Mouse (Mus musculus): ENCODE measurements at regions not wholly inside any gene's neighbourhood (a gene's known extent, or its start where the extent isn't known, plus 50 kb on each side); places are given as distances from the start of the nearest gene placed in this dataset.

DNA sequence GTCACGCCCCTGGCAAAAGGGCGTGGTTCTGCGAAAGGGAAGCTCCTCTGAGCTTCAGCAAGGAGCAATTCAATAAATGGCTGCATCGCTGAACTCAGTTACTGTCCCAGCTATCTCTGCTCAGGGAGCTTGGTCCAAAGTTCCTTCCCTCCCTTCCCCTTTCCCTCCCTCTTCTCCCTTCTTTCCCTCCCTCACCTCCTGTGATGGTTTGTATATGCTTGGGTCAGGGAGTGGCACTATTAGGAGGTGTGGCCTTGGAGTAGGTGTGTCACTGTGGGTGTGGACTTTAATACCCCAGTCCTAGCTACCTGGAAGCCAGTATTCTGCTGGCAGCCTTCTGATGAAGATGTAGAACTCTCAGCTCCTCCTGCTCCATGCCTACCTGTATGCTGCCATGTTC, 120.5 kb downstream of the Erv3 start:
- DNase-seq (ENCODE audit: low read depth, low spot score) = peak; percentile 21

DNA sequence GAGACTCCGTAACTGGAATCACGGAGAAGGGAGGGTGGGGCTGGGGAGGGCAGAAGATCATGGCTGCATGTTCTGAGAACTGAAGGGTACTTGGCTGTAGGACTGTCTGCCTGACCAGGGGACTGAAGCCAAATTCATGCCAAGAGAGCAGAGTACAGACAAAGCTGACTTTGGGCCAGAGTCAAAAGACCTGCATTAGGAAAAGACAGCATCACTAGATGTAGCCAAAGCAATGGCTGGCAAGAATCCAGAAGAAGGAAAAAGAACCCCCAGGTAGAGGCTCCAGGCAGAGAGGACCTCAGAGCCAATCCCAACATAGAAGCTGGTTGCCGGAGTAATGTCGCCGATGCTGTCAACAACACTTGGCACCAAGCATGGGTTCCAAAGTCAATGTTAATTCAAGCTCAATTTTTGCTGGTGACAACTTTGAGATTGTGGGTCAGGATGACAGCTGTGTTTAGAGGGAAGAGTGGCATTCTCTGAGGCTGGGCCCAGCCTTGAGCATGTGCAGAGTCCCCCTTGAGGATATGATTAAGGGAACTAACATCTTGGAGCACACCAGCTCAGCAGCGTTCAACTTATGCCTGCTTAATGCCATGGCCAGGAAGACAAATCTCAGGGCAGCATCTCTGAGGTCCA, 124.7 kb downstream of the Erv3 start:
- DNase-seq (ENCODE audit: low read depth, low spot score) = no peak

DNA sequence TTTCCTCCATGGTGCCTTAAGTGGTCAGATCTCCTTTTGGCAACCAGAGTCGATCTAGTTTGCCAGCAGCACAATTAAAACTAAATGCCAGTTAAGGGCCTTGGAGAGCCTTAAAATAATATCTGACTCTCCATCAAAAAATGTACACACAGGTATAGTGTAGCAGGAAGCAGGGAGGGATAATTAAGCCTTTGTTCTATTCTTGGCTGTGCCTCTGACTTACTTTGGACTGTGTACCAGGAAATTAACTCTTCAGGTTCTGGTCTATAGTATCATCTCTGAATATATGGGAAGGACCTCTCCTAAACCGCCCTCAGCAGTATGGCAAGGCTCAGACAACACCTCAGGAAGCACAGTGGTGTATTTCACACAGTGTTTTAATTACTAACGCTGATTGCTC, 133.0 kb downstream of the Erv3 start:
- DNase-seq (ENCODE audit: low read depth, low spot score) = no peak

DNA sequence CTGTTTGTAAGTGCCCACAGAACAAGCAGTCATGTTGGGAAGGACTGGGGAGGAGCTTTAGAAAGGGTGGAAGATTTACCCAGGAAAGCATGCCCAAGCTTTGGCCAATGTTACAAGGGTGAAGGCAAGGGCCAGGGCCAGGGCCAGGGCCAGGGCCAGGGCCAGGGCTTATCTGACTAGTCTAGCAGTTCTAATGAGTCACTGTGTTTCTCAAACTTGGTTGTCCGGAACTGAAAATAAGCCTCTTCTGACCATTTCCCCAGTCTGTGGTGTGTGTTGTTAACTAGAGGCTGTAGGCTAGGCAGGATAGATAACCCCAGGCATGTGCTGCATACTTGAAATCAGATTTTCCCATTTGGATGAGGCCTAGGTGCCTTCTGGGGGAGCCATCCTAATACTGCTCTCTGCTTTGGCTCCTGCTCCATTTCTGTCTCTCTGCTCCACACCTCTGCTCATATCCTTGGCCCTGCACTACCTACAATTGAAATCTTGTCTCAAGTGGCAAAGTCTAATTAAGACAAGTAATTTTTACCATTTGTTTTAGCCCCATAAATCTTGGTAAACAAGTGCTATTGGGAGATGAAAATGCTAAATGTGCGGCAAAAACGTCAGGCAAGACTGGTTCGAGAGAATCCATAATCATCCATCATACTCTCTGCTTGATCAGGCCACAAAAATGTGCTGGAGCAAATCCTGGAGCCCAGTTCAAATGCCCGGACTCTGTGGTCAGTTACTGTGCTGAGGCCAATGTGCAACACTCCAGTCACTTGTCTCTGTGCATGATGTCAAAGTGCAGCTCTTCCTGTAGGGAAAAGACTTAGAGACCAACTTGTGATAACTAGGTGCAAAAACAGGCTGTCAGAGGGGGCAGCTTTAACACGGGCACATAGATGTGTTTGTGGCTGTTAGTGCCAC, 137.7 kb downstream of the Erv3 start:
- no peak for DNase-seq (ENCODE audit: low read depth, low spot score)

DNA sequence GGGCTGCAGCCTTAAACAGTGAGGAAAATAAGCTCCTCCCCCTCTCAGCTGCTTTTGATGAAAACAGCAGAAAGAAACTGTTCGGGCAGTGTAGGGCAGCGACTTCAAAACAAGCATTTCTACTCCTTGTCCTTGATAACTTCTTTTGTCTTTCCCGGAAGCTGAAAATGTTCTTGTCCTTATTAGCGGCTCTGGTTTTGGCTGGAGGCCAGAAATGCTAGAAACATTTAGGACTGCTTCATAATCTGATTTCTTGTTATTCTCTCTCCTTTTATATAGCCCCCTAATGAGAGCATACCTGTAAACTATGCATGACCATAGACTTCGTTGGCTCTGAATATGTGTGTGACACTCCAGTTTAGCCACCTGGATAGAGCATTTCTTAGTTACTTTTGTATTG, 142.0 kb downstream of the Erv3 start:
- no peak for DNase-seq (ENCODE audit: low read depth, low spot score)

DNA sequence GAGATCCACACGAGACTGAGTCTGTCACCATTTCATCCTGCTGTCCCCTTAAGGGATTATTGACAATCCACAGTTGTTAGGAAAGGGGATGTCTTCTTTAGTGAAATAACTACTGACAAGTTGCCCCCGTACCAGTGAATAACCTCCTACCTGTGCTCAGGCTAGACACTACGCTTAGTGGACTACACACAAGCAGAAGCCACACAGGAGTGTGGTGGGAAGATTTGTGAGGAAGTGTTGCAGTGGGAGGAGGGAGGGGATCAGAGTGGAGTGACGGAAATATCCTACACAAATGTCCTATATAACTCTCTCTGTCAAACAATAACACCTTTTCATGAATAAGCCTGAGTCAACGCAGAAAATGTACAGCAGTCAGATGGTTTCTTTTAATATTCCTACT, 142.7 kb downstream of the Erv3 start:
- DNase-seq (ENCODE audit: low read depth, low spot score) = no peak

DNA sequence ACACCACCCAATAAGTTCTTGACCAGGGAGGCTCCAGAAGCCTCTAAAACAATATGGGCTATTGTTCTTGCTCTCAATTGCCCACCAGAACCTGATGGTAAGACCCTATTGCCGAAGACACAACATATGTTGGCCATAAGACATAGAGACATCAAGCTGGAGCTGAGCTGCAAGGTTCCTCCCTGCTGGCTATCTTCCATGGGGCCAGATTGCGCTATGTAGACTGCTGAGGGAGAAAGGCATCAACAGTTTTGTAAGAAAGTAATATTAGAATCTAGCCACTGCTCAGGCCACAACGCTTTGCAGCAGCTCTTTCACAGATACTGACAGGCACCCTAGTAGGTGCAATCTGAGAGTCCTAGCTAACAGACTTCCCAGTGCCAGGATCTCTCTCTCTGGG, 144.2 kb downstream of the Erv3 start:
- no peak for DNase-seq (ENCODE audit: low read depth, low spot score)

DNA sequence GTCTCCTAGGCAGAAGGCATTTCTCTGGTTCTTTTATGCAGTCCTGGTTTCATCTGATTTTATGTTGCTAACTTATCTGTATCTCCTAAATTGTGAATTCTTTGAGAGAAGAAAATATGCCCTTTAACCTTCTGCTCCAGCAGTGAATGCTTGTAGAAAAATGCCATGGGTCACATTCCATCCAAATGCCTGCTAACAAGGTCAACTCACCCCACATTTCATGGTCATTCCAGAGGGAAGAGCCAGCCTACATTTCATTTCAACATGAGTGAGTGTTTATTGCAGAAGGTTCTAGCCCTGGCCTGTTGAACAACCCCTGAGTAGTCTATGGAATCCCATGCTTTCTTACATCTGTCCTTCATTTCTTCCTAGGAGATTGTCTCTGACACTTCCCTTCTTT, 147.7 kb downstream of the Erv3 start:
- no peak for DNase-seq (ENCODE audit: low read depth, low spot score)

DNA sequence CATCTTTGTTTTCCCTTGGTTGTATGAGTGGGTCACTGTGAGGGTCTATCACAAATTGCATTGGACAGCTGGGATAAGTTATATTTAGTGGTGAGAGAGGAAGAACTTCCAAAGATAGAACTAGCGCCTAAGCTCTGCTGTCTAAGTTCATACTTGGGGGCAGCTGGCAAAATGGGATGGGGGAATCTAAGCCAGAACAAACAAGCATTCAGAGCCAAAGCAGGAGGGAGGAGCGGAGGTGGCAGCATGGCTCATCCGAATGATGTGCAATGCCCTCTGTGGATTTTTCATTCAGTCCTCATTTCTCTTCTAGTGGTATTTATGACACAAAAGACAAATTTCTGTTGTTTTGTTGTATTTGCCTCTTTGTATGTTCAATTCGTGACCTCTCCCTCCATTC, 144.5 kb upstream of the Adra1d start:
- no peak for DNase-seq (ENCODE audit: low read depth, low spot score)

DNA sequence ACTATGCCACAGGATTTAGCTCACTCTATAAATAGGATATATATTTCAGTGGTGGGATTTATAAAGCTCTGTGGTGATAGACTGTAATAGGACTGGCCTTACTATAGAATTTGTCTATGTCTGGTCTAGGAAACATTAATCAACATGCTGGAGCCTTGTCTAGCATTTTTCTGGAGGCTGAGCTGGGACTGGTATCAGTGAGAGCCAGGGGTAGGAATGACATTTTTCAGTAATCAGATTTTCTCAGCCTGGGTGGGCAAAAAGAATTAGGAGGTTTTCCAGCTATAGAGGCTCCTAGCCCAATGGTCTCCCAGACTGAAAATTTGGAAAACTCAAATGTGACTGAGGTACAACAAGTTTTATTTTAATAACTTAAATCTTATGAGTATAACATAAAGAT, 142.3 kb upstream of the Adra1d start:
- DNase-seq (ENCODE audit: low read depth, low spot score) = no peak

DNA sequence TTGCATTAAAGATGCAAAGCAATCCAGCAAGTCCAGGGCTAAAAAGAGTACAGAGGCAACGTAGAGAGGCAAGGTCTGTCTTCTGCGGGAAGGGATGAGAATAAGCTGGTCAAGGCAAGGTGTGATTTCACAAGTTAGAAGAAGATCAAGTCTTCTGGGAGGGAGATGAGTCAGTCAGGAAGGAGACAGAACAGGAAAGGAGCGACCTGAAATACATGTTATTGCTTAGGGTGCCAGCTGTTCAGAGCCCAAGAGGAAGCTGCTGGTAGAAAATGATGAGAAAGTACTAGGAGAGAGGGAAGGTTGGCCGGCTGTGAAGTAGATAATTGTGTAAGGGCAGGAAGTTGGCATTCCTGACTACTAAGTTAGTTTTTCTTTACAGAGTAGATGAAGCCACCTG, 140.1 kb upstream of the Adra1d start:
- no peak for DNase-seq (ENCODE audit: low read depth, low spot score)

DNA sequence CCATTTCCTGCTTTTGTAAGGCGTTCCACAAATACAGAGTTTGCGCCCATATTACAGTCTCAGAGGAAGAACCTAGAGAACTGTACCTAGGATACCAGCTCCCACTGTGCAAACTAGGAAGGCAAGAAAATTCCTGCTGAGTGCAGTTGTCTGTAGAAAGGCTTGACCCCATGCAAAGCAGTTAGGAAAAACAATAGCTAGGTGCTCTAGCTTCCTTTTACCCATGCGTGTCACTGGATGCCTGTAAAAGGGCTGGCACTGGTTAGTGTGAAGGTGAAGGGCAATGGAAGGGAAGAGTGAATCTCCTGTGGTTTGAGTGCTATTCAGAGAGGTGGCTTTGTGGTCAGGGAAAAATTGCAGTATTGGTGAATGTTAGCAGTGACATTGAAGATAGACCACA, 137.7 kb upstream of the Adra1d start:
- peak; percentile 54 for DNase-seq (ENCODE audit: low read depth, low spot score)

DNA sequence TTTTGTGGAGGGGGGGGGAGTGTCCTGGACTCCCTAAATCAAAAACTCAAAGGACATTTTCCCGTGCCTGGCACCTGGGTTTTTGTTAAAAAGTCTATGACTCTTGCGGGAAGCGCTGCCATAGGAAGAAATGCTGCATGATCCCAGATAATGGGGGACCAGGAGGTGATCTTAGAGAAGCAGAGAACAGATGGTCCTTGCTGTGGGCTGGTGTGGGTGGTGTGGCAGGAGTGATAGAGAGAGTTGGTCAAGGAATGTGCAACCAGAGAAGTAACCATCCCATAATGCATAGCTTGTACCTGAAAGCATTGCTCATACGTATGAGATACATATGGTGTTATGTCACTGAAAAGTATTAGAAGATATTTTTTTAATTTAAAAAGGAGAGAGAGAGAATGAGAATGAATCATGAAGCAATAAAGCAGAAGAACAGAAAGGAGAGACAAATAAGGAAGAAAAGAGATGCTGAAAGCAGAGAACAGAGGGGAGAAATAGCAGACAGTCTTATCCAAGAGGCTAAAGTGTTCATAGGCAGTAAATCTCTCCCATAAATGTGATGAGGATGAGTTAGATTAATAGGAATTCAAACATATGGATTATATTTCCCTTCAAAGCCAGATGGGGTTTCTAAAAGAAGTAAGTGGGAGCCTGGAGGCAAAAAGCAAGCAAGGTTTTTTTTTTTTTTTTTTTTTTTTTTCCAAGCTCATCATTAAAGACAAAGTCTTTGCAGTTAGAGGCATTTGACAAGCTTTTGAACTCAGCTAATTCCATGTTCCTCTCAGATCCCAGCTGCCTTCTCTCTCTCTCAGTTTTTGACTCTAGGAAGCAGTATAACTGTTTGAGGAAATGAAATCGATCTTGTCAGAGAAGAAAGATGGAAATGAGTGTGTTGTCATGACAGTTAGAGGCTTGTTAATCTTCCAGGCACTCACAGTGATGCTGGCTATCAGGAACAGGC, 136.2 kb upstream of the Adra1d start:
- DNase-seq (ENCODE audit: low read depth, low spot score) = no peak

DNA sequence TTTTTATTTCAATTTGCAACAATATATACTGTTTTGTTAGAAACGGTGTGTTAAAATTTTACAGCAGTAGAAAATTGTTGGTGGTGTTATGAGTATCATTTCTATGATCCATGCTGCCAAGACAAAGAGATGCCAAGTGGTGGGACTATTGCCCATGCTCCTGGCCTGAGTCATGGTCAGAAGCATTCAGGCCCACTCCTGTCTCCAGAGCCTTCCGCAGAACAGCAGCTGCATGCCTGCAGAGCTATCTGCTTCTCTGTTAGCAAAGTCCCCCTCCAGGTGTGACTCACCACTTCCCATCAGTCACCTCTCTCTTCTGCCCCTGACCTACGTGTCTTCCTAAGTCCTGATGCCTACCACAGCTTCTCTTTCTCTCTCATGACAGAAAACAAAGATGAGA, 134.2 kb upstream of the Adra1d start:
- DNase-seq (ENCODE audit: low read depth, low spot score) = no peak

DNA sequence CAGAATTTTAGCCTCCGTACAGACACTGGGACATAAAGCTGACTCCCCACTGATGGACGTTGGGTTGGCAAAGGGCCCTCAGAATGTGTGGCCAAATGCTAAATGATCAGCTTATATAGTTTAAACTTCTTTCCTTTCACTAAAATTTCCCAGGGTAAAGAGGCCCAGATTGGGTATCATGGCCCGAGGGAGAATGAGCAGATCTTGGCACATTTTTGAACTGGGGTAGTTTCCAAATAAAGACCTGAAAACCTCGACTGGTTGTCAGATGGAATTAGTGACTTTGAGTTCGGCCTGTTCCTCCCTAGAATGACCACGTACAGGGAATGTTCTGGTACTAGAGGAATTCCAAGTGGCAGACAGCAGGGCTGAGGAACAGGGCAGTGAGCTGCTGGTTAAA, 127.9 kb upstream of the Adra1d start:
- DNase-seq (ENCODE audit: low read depth, low spot score) = no peak

DNA sequence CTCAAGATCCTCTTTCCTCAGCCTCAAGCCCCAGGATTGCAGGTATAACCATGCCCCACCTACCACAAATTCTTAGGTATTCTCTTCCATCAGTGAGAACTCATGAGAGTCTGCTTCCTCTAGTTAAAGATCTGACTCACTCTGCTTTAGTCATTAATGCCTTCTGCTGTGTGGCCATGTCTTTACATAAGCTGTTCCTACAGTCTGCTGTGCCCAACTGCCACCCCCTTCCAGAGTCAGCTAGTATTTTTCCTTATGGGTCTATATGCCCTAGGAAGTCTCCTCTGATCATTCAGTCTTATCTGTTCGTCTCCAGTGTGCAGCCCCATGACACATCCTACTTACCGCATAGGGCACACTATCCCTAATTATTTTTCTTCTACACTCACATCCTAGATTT, 126.2 kb upstream of the Adra1d start:
- no peak for DNase-seq (ENCODE audit: low read depth, low spot score)

DNA sequence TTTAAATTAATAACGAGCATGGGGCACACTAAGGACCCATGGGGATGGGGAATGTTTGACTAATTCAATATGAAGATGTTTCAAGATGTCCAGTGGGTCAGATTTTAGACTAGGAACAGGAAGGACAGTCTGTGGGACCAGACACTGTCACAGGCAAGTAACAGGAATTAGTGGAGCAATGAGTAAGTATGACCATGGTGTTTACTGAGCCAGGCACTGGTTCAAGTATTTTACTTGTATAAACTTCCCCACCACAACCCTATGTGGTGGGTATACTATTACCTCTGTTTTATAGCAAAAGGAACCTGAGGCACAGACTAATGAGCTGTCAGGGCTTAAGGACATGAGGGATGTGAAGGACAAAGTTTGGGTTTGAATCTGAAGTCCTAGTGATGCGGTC, 125.4 kb upstream of the Adra1d start:
- no peak for DNase-seq (ENCODE audit: low read depth, low spot score)

DNA sequence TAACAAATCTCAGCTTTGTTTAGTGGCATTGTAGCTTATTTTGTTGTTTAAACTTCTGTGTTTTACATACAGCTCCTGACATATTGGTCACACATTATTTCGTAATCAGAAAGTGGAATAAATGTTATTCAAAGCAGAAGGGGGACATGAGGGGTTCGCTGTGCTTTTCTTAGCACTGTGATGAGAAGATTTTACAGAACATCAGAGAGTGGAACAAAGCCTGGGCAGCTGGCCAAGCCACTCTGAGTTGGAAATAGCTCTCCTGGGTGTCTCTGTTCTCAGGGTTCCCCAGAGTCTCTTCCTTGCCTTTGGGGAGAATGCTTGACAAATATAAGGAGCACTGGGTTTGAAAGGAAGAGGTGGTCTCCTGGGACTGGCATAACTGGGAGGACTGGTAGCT, 124.7 kb upstream of the Adra1d start:
- no peak for DNase-seq (ENCODE audit: low read depth, low spot score)

DNA sequence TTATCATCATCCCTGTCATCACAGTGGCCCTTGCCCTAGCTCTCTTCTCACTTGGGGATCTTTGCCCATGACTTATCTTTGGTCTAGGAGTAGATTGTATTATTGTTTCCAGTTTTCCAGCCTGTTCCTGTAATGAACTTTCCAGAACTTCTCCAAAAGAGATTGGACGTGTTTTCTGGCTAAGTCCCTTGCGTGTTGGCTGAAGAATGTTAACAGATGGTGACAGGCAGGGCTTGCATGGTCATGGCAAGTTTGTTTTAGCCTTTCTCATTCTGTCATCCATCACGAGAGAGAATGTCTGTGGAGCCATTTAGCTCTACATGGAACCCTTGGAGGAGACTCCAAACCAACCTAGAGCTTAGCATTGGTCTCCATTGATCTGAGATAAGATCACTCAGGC, 123.2 kb upstream of the Adra1d start:
- DNase-seq (ENCODE audit: low read depth, low spot score) = no peak

DNA sequence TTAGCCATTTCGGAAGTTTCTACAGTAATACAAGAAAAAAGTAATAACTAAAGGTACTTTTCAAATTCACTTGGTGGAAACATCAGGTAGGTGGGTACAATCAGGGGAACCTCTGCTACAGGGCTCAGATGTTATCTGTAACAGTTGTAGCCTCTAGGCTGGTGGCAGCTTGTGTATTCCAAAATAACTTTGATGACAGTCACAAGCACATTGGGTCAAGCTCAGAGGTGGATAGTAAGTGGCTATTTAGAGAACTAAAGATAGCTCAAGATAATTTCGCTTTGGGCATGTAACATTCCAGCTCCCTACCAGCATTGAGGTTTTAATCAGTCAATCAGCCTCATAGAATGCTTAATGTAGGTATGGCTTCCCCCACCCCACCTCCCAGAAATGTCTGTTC, 121.7 kb upstream of the Adra1d start:
- no peak for DNase-seq (ENCODE audit: low read depth, low spot score)

DNA sequence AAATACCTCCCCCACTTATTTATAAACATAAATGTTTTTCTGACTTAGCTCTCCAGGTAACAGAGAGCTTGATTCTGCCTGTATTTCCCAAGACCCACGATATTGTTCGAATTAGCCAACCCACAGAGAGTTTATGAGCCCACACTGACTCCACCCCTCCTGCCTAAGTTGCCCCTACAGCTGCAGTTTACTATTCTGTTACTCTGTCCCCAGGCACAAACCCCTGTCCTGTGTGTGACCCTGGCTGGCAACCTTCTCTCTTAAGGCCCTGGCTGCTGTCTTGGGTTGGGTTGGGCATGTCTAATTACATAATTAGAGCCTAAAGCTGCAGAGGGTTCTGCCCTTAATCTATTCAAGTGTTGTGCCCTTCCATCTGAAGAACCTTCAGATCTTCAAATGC, 116.4 kb upstream of the Adra1d start:
- DNase-seq (ENCODE audit: low read depth, low spot score) = no peak

DNA sequence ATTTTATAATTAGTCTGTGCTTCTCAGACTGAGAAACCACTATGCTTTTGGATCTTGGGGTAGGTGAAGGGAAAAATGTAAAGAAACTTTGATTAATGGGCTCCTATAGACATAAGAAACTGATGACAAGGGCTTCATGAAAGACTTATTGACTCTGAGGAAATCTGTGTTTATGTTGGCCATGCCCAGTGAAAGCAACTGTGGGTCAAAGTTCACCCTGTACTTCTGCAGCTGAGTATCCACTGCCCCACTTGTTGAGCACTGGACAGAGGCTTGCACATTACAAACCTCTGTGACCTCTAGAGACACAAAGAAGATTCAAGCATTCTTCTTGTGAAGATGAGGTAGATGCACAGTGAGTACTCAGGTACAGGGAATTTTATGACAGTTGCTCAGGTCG, 114.7 kb upstream of the Adra1d start:
- DNase-seq (ENCODE audit: low read depth, low spot score) = no peak
